Mouse (Mus musculus) heart, adult 10 weeks (tissue): Measurements from ENCODE around the gene Ccdc65. TPM values are rescaled to one million over a fixed set of nuclear protein-coding genes. Genes with fewer than 3 reads are reported as not detected.

Source experiments
- polyA plus RNA-seq: library from polyadenylated mRNA; stranded (reverse); fragments of 350-450 nt; fragmentation: Illumina TruSeq; extraction: RNeasy Lipid Tissue Mini Kit (QIAGEN cat#74804); gene quantifications from one replicate; pipeline ENCODE4 v1.2.3, GENCODE M21; 2014; ENCODE audit warnings: low read depth, low replicate concordance

Ccdc65 gene
- 1.0 TPM for polyA plus RNA-seq

GRCm38 (mm10) chr15:98707766-98708372 lies at the start of gene Ccdc65:
Ccdc65 (plus strand) TSS chr15:98708207.

GRCm38 (mm10) chr15:98662567-98663545 lies 45.2 kb upstream of the Ccdc65 start, which contains the start of gene Ddx23:
Ddx23 (minus strand) TSS chr15:98662894.

GRCm38 (mm10) chr15:98676940-98677728 lies 30.9 kb upstream of the Ccdc65 start, which contains the start of gene Rnd1:
Rnd1 (minus strand) TSS chr15:98677461.

GRCm38 (mm10) chr15:98727443-98728321 lies 19.7 kb downstream of the Ccdc65 start, which contains the start of gene Fkbp11:
Fkbp11 (minus strand) TSS chr15:98728198.

GRCm38 (mm10) chr15:98762670-98763529 lies 54.9 kb downstream of the Ccdc65 start, which contains the start of gene Arf3:
Arf3 (minus strand) TSS chr15:98763214.

Other genes starting within 250 kb of the Ccdc65 start
- not detected for gene OR5BS1P, start 238.3 kb upstream of the Ccdc65 start, polyA plus RNA-seq
- not detected for gene Lalba, start 225.5 kb upstream of the Ccdc65 start, polyA plus RNA-seq
- not detected for gene Olfr279, start 215.8 kb upstream of the Ccdc65 start, polyA plus RNA-seq
- gene Kansl2, start 173.9 kb upstream of the Ccdc65 start, polyA plus RNA-seq, result 63.5 TPM
- gene Ccnt1, start 137.3 kb upstream of the Ccdc65 start, polyA plus RNA-seq, result 17.2 TPM
- not detected for gene 4930415O20Rik, start 137.2 kb upstream of the Ccdc65 start, polyA plus RNA-seq
- 171 TPM for gene Adcy6, start 98.1 kb upstream of the Ccdc65 start, polyA plus RNA-seq
- gene Cacnb3, start 77.4 kb upstream of the Ccdc65 start, polyA plus RNA-seq, result 4.8 TPM
- 46.9 TPM for gene Ddx23, start 45.3 kb upstream of the Ccdc65 start, polyA plus RNA-seq
- 2.2 TPM for gene Rnd1, start 30.7 kb upstream of the Ccdc65 start, polyA plus RNA-seq
- gene Fkbp11, start 20.0 kb downstream of the Ccdc65 start, polyA plus RNA-seq, result 4.5 TPM
- gene Arf3, start 55.0 kb downstream of the Ccdc65 start, polyA plus RNA-seq, result 16.7 TPM
- 0.26 TPM for gene Wnt10b, start 69.9 kb downstream of the Ccdc65 start, polyA plus RNA-seq
- gene Wnt1, start 81.7 kb downstream of the Ccdc65 start, polyA plus RNA-seq, result not detected
- 0.24 TPM for gene Ddn, start 101.3 kb downstream of the Ccdc65 start, polyA plus RNA-seq
- 136 TPM for gene Prkag1, start 123.3 kb downstream of the Ccdc65 start, polyA plus RNA-seq
- gene Kmt2d, start 163.0 kb downstream of the Ccdc65 start, polyA plus RNA-seq, result 24.0 TPM
- 2.2 TPM for gene Rhebl1, start 186.3 kb downstream of the Ccdc65 start, polyA plus RNA-seq
- gene Dhh, start 190.3 kb downstream of the Ccdc65 start, polyA plus RNA-seq, result 0.63 TPM
- gene Lmbr1l, start 210.0 kb downstream of the Ccdc65 start, polyA plus RNA-seq, result 13.2 TPM
- gene Tuba1b, start 226.4 kb downstream of the Ccdc65 start, polyA plus RNA-seq, result 260 TPM
- gene Gm49450, start 245.3 kb downstream of the Ccdc65 start, polyA plus RNA-seq, result not detected
- 126 TPM for gene Tuba1a, start 245.5 kb downstream of the Ccdc65 start, polyA plus RNA-seq